Mouse (Mus musculus) layer of hippocampus, adult 2 months (tissue): ENCODE data around the gene Ccnd3. TPM values are rescaled to one million over a fixed set of nuclear protein-coding genes. Genes with fewer than 3 reads are reported as not detected.

Source experiments
- DNase-seq, 2 experiments: peaks; one replicate each; pipeline ENCODE4 v3.0.0; 2022; ENCODE audit warnings: low spot score in 2 of 2
- H3K27ac ChIP-seq: fragments of 200-600 bp; 2 replicates; pipeline ENCODE4 v1.8.1; 2022
- H3K4me3 ChIP-seq: fragments of 200-600 bp; 2 replicates; pipeline ENCODE4 v1.8.1; 2022; ENCODE audit warnings: mild to moderate bottlenecking
- CTCF ChIP-seq: fragments of 200-600 bp; conservative IDR thresholded peaks from 2 replicates; pipeline ENCODE4 v1.8.1; 2022; ENCODE audit warnings: antibody characterized with exemption, mild to moderate bottlenecking, moderate library complexity
- total RNA-seq, 2 experiments: library from RNA; stranded (reverse); gene quantifications; 2 replicates each; pipeline ENCODE4 v1.2.3; 2021

The Ccnd3 gene
- total RNA-seq, 2 experiments from 2014 or later, result 33.9 to 41.8 TPM

- TF ChIP-seq CTCF, result no peak
- Histone ChIP-seq H3K4me3 (no peak overlapping the region), H3K27ac (no peak overlapping the region)
- no peak for DNase-seq
Measured at GRCm38 (mm10) chr17:47526856-47527520, 22.1 kb downstream of the Ccnd3 start.

- no peak overlapping the region for H3K4me3 ChIP-seq
- DNase-seq, result no peak
- H3K27ac ChIP-seq, result no peak overlapping the region
- no peak for TF ChIP-seq CTCF
Measured at GRCm38 (mm10) chr17:47527581-47528300, 22.9 kb downstream of the Ccnd3 start.

- DNase-seq, result no peak
- Histone ChIP-seq H3K4me3 (no peak overlapping the region), H3K27ac (no peak overlapping the region)
- TF ChIP-seq CTCF, result no peak
Measured at GRCm38 (mm10) chr17:47528919-47529318, 24.1 kb downstream of the Ccnd3 start.

GRCm38 (mm10) chr17:47529595-47529994, 24.7 kb downstream of the Ccnd3 start:
- no peak overlapping the region for H3K4me3 ChIP-seq
- no peak for TF ChIP-seq CTCF
- H3K27ac ChIP-seq, result no peak overlapping the region
- no peak for DNase-seq

GRCm38 (mm10) chr17:47531387-47531818, 26.6 kb downstream of the Ccnd3 start:
- DNase-seq, result no peak
- Histone ChIP-seq H3K4me3 (no peak overlapping the region), H3K27ac (no peak overlapping the region)
- no peak for TF ChIP-seq CTCF

- H3K27ac ChIP-seq, result no peak overlapping the region
- DNase-seq, result no peak
- no peak overlapping the region for H3K4me3 ChIP-seq
- TF ChIP-seq CTCF, result no peak
Measured at GRCm38 (mm10) chr17:47532364-47532763, 27.5 kb downstream of the Ccnd3 start.

GRCm38 (mm10) chr17:47533691-47534090, 28.8 kb downstream of the Ccnd3 start:
- TF ChIP-seq CTCF, result no peak
- Histone ChIP-seq H3K4me3 (no peak overlapping the region), H3K27ac (no peak overlapping the region)
- DNase-seq, result no peak

GRCm38 (mm10) chr17:47535812-47536236, 31.0 kb downstream of the Ccnd3 start:
- no peak overlapping the region for H3K27ac ChIP-seq
- no peak for TF ChIP-seq CTCF
- H3K4me3 ChIP-seq, result no peak overlapping the region

GRCm38 (mm10) chr17:47538049-47538448, 33.2 kb downstream of the Ccnd3 start:
- H3K4me3 ChIP-seq, result no peak overlapping the region
- no peak overlapping the region for H3K27ac ChIP-seq
- no peak for TF ChIP-seq CTCF
- DNase-seq, result no peak

More at GRCm38 (mm10) chr17:47535812-47536236, 31.0 kb downstream of the Ccnd3 start:
- DNase-seq, result no peak

GRCm38 (mm10) chr17:47539128-47539527, 34.3 kb downstream of the Ccnd3 start:
- Histone ChIP-seq H3K4me3 (no peak overlapping the region), H3K27ac (no peak overlapping the region)
- DNase-seq, result no peak
- no peak for TF ChIP-seq CTCF

GRCm38 (mm10) chr17:47542061-47542460, 37.2 kb downstream of the Ccnd3 start:
- no peak for DNase-seq
- no peak overlapping the region for H3K4me3 ChIP-seq
- no peak overlapping the region for H3K27ac ChIP-seq
- no peak for TF ChIP-seq CTCF

- H3K4me3 ChIP-seq, result no peak overlapping the region
- TF ChIP-seq CTCF, result no peak
- H3K27ac ChIP-seq, result no peak overlapping the region
- DNase-seq, result no peak
Measured at GRCm38 (mm10) chr17:47543051-47543650, 38.3 kb downstream of the Ccnd3 start.

GRCm38 (mm10) chr17:47545154-47545553, 40.3 kb downstream of the Ccnd3 start:
- H3K27ac ChIP-seq, result no peak overlapping the region
- no peak overlapping the region for H3K4me3 ChIP-seq
- DNase-seq, result no peak
- no peak for TF ChIP-seq CTCF
